Mouse (Mus musculus): ENCODE measurements around the gene Fra10ac1.

Fra10ac1 gene

GRCm38 (mm10) chr19:38232516-38232915 lies 8.6 kb upstream of the Fra10ac1 start:
- peak in 1 of 2 experiments; percentile 37 for DNase-seq (ENCODE audit: inconsistent age in 2 of 2, low spot score in 1 of 2)

- no peak for DNase-seq (ENCODE audit: inconsistent age in 2 of 2, low spot score in 1 of 2)
Measured at GRCm38 (mm10) chr19:38232087-38232486, 8.1 kb upstream of the Fra10ac1 start.

DNA sequence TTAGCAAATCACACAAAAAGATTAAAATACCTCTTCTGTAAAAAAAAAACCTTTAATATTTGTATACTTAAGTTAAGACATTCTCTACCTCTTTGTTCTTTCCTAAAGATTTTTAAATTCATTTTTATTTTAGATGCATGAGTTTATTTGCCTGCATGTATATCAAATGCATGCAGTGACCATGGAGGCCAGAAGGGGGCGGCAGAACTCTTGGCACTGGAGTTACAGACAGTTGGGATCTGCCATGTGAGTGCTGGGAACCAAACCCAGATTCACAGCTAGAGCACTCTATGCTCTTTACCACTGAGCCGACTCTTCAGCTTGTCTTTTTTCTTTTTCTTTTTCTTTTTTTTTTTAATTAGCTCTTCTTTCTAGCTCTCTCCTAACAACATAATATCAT lies 4.7 kb upstream of the Fra10ac1 start:
- DNase-seq (ENCODE audit: inconsistent age in 2 of 2, low spot score in 1 of 2) = no peak

- DNase-seq (ENCODE audit: inconsistent age in 2 of 2, low spot score in 1 of 2) = peak in 1 of 2 experiments; percentile 36
Measured at GRCm38 (mm10) chr19:38224685-38225060, 717 bp upstream of the Fra10ac1 start.

GRCm38 (mm10) chr19:38223356-38223904 lies 526 bp downstream of the Fra10ac1 start:
- DNase-seq (ENCODE audit: inconsistent age in 2 of 2, low spot score in 1 of 2) = no peak

GRCm38 (mm10) chr19:38217696-38218095 lies 6.3 kb downstream of the Fra10ac1 start:
- DNase-seq (ENCODE audit: inconsistent age in 2 of 2, low spot score in 1 of 2) = no peak

- DNase-seq (ENCODE audit: inconsistent age in 2 of 2, low spot score in 1 of 2) = no peak
Measured at GRCm38 (mm10) chr19:38206669-38207068, 17.3 kb downstream of the Fra10ac1 start.

- peak in 1 of 2 experiments; percentile 34 for DNase-seq (ENCODE audit: inconsistent age in 2 of 2, low spot score in 1 of 2)
Measured at GRCm38 (mm10) chr19:38198731-38199130, 25.2 kb downstream of the Fra10ac1 start.

DNA sequence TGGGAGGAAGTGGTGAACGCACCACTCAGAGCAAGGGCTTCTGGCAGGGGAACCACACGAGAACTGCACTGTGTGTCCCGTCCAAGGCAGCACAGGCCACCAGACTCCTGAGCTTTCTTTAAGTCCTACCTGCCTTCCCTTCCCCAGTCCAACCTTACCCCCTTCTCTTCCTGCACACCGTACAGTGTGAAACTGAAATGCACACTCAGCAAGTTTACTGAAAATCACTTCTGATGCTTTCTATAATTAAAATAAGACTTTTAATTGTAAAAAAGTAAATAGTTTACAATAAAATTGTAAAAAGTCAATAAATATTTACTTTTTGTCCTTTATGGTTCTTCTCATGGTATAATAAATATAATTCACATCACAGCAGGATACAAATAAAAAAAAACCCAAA lies 28.7 kb downstream of the Fra10ac1 start:
- DNase-seq (ENCODE audit: inconsistent age in 2 of 2, low spot score in 1 of 2) = no peak

- no peak for DNase-seq (ENCODE audit: inconsistent age in 2 of 2, low spot score in 1 of 2)
Measured at GRCm38 (mm10) chr19:38191446-38191845, 32.5 kb downstream of the Fra10ac1 start.

DNA sequence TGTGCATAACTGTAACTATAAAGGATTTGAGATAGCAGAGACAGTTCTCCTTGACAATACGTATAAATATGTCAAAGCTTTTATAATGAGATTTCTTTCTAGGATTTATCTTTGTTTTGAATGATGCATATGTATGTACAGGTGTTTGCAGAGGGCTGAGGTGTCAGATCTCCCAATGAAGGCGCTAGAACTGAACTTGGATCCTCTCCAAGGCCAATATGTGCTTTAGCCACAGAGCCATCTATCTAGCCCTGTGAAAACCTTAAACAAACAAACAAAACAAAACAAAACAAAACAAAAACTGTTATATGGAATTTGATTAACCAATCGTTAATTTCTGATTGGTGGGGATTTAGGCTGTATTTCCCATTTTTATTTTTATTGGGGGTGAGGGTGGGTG lies 33.4 kb downstream of the Fra10ac1 start:
- no peak for DNase-seq (ENCODE audit: inconsistent age in 2 of 2, low spot score in 1 of 2)

GRCm38 (mm10) chr19:38187345-38187680 lies 36.6 kb downstream of the Fra10ac1 start:
- DNase-seq (ENCODE audit: inconsistent age in 2 of 2, low spot score in 1 of 2) = no peak

- DNase-seq (ENCODE audit: inconsistent age in 2 of 2, low spot score in 1 of 2) = no peak
Measured at GRCm38 (mm10) chr19:38186631-38187344, 37.2 kb downstream of the Fra10ac1 start.

- DNase-seq (ENCODE audit: inconsistent age in 2 of 2, low spot score in 1 of 2) = no peak
Measured at GRCm38 (mm10) chr19:38179675-38180074, 44.3 kb downstream of the Fra10ac1 start.

DNA sequence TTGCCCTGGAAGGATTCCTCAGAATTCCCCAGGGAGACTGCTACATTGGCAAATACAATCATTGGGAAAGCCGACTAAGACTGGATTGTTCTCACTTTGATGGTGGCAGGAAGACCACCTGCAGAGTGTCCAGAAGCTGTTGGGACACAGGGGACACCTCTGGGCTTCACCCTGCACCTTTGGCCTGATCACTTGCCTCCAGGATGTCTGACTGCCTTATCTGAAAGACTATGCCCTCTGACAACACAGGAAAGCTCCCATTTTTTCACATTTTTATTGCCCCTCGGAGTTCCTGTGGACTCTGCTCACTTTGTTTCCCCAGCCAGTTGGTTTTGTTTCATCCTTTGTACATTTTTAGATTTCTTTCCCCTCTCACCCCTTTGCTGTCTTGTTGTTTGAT lies 59.3 kb downstream of the Fra10ac1 start:
- no peak for DNase-seq (ENCODE audit: inconsistent age in 2 of 2, low spot score in 1 of 2)

GRCm38 (mm10) chr19:38161648-38162354 lies 62.2 kb downstream of the Fra10ac1 start:
- no peak for DNase-seq (ENCODE audit: inconsistent age in 2 of 2, low spot score in 1 of 2)

DNA sequence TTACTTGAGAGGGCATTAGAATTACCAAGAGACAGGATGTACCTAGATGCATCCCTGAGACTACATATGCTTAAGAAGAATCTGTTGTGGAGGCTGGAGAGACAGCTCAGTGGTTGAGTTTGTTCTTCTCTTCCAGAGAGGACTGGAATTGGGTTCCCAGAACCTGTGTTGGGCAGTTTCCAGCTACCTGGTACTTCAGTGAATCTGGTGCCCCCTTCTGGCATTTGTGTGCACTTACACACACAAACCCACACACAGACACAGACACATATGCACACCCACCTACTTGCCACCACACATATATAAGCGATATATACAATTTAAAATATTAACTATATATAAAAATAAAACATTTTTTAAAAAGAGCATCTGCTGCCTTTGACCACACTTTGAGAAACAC lies 67.7 kb downstream of the Fra10ac1 start:
- no peak for DNase-seq (ENCODE audit: inconsistent age in 2 of 2, low spot score in 1 of 2)

GRCm38 (mm10) chr19:38143540-38144271 lies 80.2 kb downstream of the Fra10ac1 start:
- no peak for DNase-seq (ENCODE audit: inconsistent age in 2 of 2, low spot score in 1 of 2)

Measured in adrenal gland, adult (tissue).